Mouse (Mus musculus): ENCODE measurements at regions not wholly inside any gene's neighbourhood (a gene's known extent, or its start where the extent isn't known, plus 50 kb on each side); places are given as distances from the start of the nearest gene placed in this dataset.
A peak's percentile ranks its signal among the peaks of the same experiment; 100 is the strongest.

- DNase-seq = peak; percentile 34 to 37
These were observed 71.8 kb downstream of the Gm525 start for GRCm38 (mm10) chr11:89145281-89145945.

GRCm38 (mm10) chr11:89142527-89143154, 69.0 kb downstream of the Gm525 start:
- no peak for DNase-seq
